Mouse (Mus musculus) lung, postnatal 0 days (tissue): ENCODE results near the gene Mpped2. TPM values are rescaled to one million over a fixed set of nuclear protein-coding genes. Genes with fewer than 3 reads are reported as not detected.

Source experiments
- ATAC-seq: fragments of 200-750 bp; cut with Nextera tagmentation; 2 replicates; pipeline ENCODE4 v1.8.0; 2017; ENCODE audit warnings: moderate library complexity
- DNase-seq: peaks from one replicate; pipeline ENCODE4 v3.0.0-alpha.2; 2016; ENCODE audit warnings: low spot score
- H3K27ac ChIP-seq: fragments of 300-500 bp; sonication (generic); 2 replicates; pipeline ENCODE4 v1.5.1; 2014; ENCODE audit warnings: antibody characterized with exemption, mild to moderate bottlenecking, low read length, mixed read lengths
- H3K27me3 ChIP-seq: fragments of 300-500 bp; sonication (generic); replicated peaks from 2 replicates; pipeline ENCODE4 v1.6.1; 2014; ENCODE audit warnings: low read length, mixed read lengths; ENCODE audit not compliant: insufficient read depth
- H3K36me3 ChIP-seq: fragments of 300-500 bp; sonication (generic); 2 replicates; pipeline ENCODE4 v1.6.1; 2014; ENCODE audit warnings: low read length, mixed read lengths; ENCODE audit not compliant: insufficient read depth
- H3K4me1 ChIP-seq: fragments of 300-500 bp; sonication (generic); 2 replicates; pipeline ENCODE4 v1.6.1; 2014; ENCODE audit warnings: antibody characterized with exemption, low read depth, low read length, mixed read lengths; ENCODE audit not compliant: insufficient read depth
- H3K4me2 ChIP-seq: fragments of 300-500 bp; sonication (generic); replicated peaks from 2 replicates; pipeline ENCODE4 v1.6.1; 2014; ENCODE audit warnings: low read depth, mild to moderate bottlenecking, low read length, moderate library complexity, mixed read lengths
- H3K4me3 ChIP-seq: fragments of 300-500 bp; sonication (generic); 2 replicates; pipeline ENCODE4 v1.5.1; 2014; ENCODE audit warnings: low read depth, low read length
- H3K9ac ChIP-seq: fragments of 300-500 bp; sonication (generic); replicated peaks from 2 replicates; pipeline ENCODE4 v1.6.1; 2014; ENCODE audit warnings: low read depth, mild to moderate bottlenecking
- H3K9me3 ChIP-seq: fragments of 300-500 bp; sonication (generic); 2 replicates; pipeline ENCODE4 v1.6.1; 2016; ENCODE audit warnings: low read length, mixed read lengths
- CTCF ChIP-seq: IDR thresholded peaks from 2 replicates; pipeline ENCODE4 v1.5.1; 2016; ENCODE audit warnings: antibody characterized with exemption, mild to moderate bottlenecking
- EP300 ChIP-seq: IDR thresholded peaks from 2 replicates; pipeline ENCODE4 v1.6.1; 2016; ENCODE audit warnings: antibody characterized with exemption, mild to moderate bottlenecking, control low read depth
- WGBS: fragments of 180-500 bp; shearing (Covaris S2); extraction: QIAGEN DNeasy Blood & Tissue Kit; methylation state at CpG from one replicate; pipeline ENCODE4 v1.1.7; 2014; 5-methylcytosine and 5-hydroxymethylcytosine counted together
- polyA plus RNA-seq: library from polyadenylated mRNA; unstranded; fragments of >200 nt; fragmentation: Nextera tagmentation; extraction: Ambion mirVana; gene quantifications from 2 replicates; pipeline ENCODE4 v1.2.1, GENCODE M21; 2015

The Mpped2 gene
- polyA plus RNA-seq, 1 experiment from 2014 or later = 9.7 TPM

- DNase-seq (peak; percentile 35), ATAC-seq (peak; percentile 57; the same call in 1 of the 2 replicates)
- TF ChIP-seq EP300 = no peak
- no peak for TF ChIP-seq CTCF
- WGBS = 28% methylated on average over 4 of the region's 4 CpGs
- Histone ChIP-seq H3K4me3 (no peak overlapping the region), H3K36me3 (no peaks in the 10 kb centered on the region), H3K4me2 (no peak overlapping the region), H3K27ac (no peak overlapping the region), H3K27me3 (no peaks in the 10 kb centered on the region), H3K9me3 (no peaks in the 10 kb centered on the region), H3K4me1 (peaks cover 7% of the 10 kb centered on the region; the same call in 1 of the 2 replicates), H3K9ac (no peak overlapping the region)
These were observed 40.9 kb downstream of the Mpped2 start for GRCm38 (mm10) chr2:106734004-106734403.

GRCm38 (mm10) chr2:106735211-106735610 is 42.1 kb downstream of the Mpped2 start:
- WGBS = 54% methylated on average over 5 of the region's 5 CpGs
- H3K27me3 ChIP-seq = no peaks in the 10 kb centered on the region
- TF ChIP-seq CTCF (no peak), EP300 (no peak)
- peaks cover 7% of the 10 kb centered on the region; the same call in 1 of the 2 replicates for H3K4me1 ChIP-seq
- H3K9me3 ChIP-seq = no peaks in the 10 kb centered on the region
- no peak overlapping the region for H3K27ac ChIP-seq
- DNase-seq (no peak), ATAC-seq (no peak)
- no peak overlapping the region for H3K9ac ChIP-seq
- H3K36me3 ChIP-seq = no peaks in the 10 kb centered on the region
- no peak overlapping the region for H3K4me3 ChIP-seq
- H3K4me2 ChIP-seq = no peak overlapping the region

- no peak overlapping the region for H3K27ac ChIP-seq
- 83% methylated on average over 15 of the region's 15 CpGs for WGBS
- H3K9me3 ChIP-seq = no peaks in the 10 kb centered on the region
- peaks cover 7% of the 10 kb centered on the region; the same call in 1 of the 2 replicates for H3K4me1 ChIP-seq
- H3K4me2 ChIP-seq = no peak overlapping the region
- no peak overlapping the region for H3K9ac ChIP-seq
- TF ChIP-seq EP300 (no peak), CTCF (no peak)
- DNase-seq (no peak), ATAC-seq (no peak)
- no peak overlapping the region for H3K4me3 ChIP-seq
- H3K36me3 ChIP-seq = no peaks in the 10 kb centered on the region
- H3K27me3 ChIP-seq = no peaks in the 10 kb centered on the region
These were observed 42.8 kb downstream of the Mpped2 start for GRCm38 (mm10) chr2:106735792-106736359.

DNA sequence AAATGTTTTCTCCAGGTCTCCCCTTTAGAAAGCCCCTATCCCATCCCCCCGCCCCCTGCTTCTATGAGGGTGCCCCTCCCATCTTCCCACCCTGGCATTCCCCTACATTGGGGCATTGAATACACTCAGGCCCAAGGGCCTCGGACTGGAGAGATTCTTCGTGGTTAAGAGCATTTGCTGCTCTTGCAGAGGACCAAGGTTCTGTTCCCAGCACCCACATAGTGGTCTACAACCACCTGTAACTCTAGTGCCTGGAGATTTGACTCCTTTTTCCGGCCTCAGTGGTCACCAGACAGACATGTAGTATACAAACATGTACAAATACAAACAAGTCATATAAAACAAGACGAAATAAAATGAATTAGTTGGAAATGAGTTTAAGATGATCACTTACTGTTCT is 45.9 kb downstream of the Mpped2 start:
- 85% methylated on average over 5 of the region's 5 CpGs for WGBS
- Histone ChIP-seq H3K9me3 (no peaks in the 10 kb centered on the region), H3K4me1 (no peaks in the 10 kb centered on the region), H3K27me3 (no peaks in the 10 kb centered on the region), H3K27ac (no peak overlapping the region), H3K9ac (no peak overlapping the region), H3K4me2 (no peak overlapping the region), H3K4me3 (no peak overlapping the region), H3K36me3 (no peaks in the 10 kb centered on the region)
- DNase-seq (no peak), ATAC-seq (no peak)
- no peak for TF ChIP-seq CTCF
- TF ChIP-seq EP300 = no peak

GRCm38 (mm10) chr2:106744086-106744485 is 51.0 kb downstream of the Mpped2 start:
- no peak overlapping the region for H3K27ac ChIP-seq
- H3K9ac ChIP-seq = no peak overlapping the region
- no peak overlapping the region for H3K4me2 ChIP-seq
- ATAC-seq = no peak
- H3K27me3 ChIP-seq = no peaks in the 10 kb centered on the region
- TF ChIP-seq CTCF (no peak), EP300 (no peak)
- no peak overlapping the region for H3K4me3 ChIP-seq
- H3K4me1 ChIP-seq = no peaks in the 10 kb centered on the region
- no peaks in the 10 kb centered on the region for H3K9me3 ChIP-seq
- WGBS = 94% methylated on average over 4 of the region's 4 CpGs
- no peak for DNase-seq
- H3K36me3 ChIP-seq = no peaks in the 10 kb centered on the region

GRCm38 (mm10) chr2:106744601-106745000 is 51.5 kb downstream of the Mpped2 start:
- Histone ChIP-seq H3K9ac (no peak overlapping the region), H3K4me3 (no peak overlapping the region), H3K4me1 (no peaks in the 10 kb centered on the region), H3K27me3 (no peaks in the 10 kb centered on the region), H3K27ac (no peak overlapping the region), H3K36me3 (no peaks in the 10 kb centered on the region), H3K4me2 (no peak overlapping the region), H3K9me3 (no peaks in the 10 kb centered on the region)
- TF ChIP-seq EP300 (no peak), CTCF (no peak)
- ATAC-seq (no peak), DNase-seq (no peak)
- 62% methylated on average over 14 of the region's 14 CpGs for WGBS

DNA sequence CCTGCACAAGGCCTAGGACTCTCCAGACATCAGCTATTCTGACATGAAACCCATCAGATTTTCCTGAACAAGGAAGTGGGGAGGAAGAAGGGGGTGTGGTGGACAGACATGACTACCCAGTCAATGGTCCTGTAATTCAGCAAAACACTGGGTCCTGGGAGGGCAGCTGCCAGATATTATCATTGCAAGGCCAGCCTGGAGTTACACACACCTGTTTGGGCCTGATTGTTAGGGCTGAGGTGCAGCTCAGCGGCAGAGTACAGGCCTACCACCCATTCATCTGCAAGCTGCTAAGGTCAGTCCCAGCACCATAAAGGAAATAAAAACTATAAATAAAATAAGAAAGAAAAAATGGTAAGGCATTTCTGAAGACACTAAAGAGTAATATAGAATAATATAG is 52.3 kb downstream of the Mpped2 start:
- H3K9me3 ChIP-seq = no peaks in the 10 kb centered on the region
- H3K4me2 ChIP-seq = no peak overlapping the region
- H3K27me3 ChIP-seq = no peaks in the 10 kb centered on the region
- H3K4me3 ChIP-seq = no peak overlapping the region
- DNase-seq (no peak), ATAC-seq (no peak)
- H3K36me3 ChIP-seq = no peaks in the 10 kb centered on the region
- H3K27ac ChIP-seq = no peak overlapping the region
- H3K9ac ChIP-seq = no peak overlapping the region
- no peaks in the 10 kb centered on the region for H3K4me1 ChIP-seq
- TF ChIP-seq EP300 (no peak), CTCF (no peak)
- 92% methylated on average over 1 of the region's 1 CpGs for WGBS
